Mouse (Mus musculus) E14TG2a.4 (cell line): ENCODE measurements around the gene Adssl1.

Source experiments
- CTCF ChIP-seq: conservative IDR thresholded peaks from 2 replicates; pipeline ENCODE4 v1.5.1; 2014; ENCODE audit warnings: low read length
- NANOG ChIP-seq: IDR thresholded peaks from 2 replicates; pipeline ENCODE4 v1.6.1; 2014; ENCODE audit warnings: borderline replicate concordance, low read length, mixed read lengths
- POU5F1 ChIP-seq: IDR thresholded peaks from 2 replicates; pipeline ENCODE4 v1.6.1; 2014; ENCODE audit warnings: low read length, borderline replicate concordance

GRCm38 (mm10) chr12:112585924-112586538 lies 33.8 kb upstream of the Adssl1 start:
- no peak for TF ChIP-seq CTCF
- TF ChIP-seq POU5F1, result no peak
- no peak for TF ChIP-seq NANOG
